In the genomic region with DNA sequence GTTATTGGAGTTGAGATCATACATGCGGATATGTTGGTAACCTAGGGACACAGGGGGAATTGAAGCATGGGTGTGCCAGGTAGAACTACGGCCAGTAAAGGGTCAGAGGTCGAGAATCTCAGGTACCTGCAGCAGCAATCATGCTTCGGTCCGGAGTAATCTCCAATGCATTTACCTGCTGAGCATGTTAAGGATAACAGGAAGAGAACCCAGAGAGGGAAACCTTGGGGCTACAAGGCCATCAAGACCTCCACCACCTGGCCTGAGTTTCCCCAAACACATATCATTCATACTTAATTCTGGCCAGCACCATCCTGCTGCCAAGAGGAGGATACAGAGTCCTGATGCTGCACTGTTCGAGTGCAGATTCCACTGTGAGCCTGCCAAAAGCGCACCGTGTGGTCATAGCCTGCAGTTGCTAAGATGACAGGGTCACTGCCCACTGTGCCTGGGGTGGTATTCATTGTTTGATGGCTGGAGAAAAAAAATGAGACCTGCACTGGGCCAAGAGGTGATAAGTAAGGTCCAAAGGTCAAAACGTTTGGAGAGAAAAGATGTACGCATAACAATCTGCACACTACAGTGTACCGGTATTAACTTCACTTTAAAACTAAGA, we compare ENCODE assay signal across 8 mouse cellular contexts. TPM values are rescaled to one million over a fixed set of nuclear protein-coding genes. Genes with fewer than 3 reads are reported as not detected.
A peak's percentile ranks its signal among the peaks of the same experiment; 100 is the strongest.
DNase-seq lines count a peak whose midpoint lies in the region; ATAC-seq lines count a peak whose summit lies in the region.

No protein-coding gene starts in this region.

- H3K4me1 ChIP-seq in embryonic facial prominence, embryonic 14.5 days (ENCODE audit: control insufficient read depth, insufficient read depth, low read length): peaks cover 7% of the 10 kb centered on the region
- peaks cover 22% of the 10 kb centered on the region for H3K4me1 ChIP-seq in midbrain, embryonic 15.5 days

- ATAC-seq in embryonic facial prominence, embryonic 14.5 days (ENCODE audit: low read depth): no peak
- ATAC-seq in midbrain, embryonic 15.5 days (replicated peaks): peak; percentile 37
- ATAC-seq in monocyte, adult 5-6 weeks (replicated peaks; ENCODE audit: insufficient number of reproducible peaks, low FRiP score, low TSS enrichment, poor library complexity, severe bottlenecking): no peak

- H3K9me3 ChIP-seq in embryonic facial prominence, embryonic 14.5 days (ENCODE audit: control insufficient read depth, low read length): no peaks in the 10 kb centered on the region
- no peaks in the 10 kb centered on the region for H3K9me3 ChIP-seq in midbrain, embryonic 15.5 days

- H3K36me3 ChIP-seq in embryonic facial prominence, embryonic 14.5 days (ENCODE audit: control insufficient read depth, insufficient read depth, low read length): peaks cover 40% of the 10 kb centered on the region
- H3K36me3 ChIP-seq in midbrain, embryonic 15.5 days (replicated peaks): peaks cover 18% of the 10 kb centered on the region

- DNase-seq in thymus, postnatal 4 days: peak; percentile 37
- no peak for DNase-seq in thymus, postnatal 36 days
- DNase-seq in embryonic facial prominence, embryonic 14.5 days (ENCODE audit: low spot score): no peak
- peak; percentile 46 for DNase-seq in kidney, adult 9 months
- no peak for DNase-seq in ovary, adult 18-20 months (ENCODE audit: low spot score)
- no peak for DNase-seq in gastrocnemius, postnatal 10 days

- WGBS in embryonic facial prominence, embryonic 14.5 days: 52% methylated on average over 11 of the region's 11 CpGs
- WGBS in midbrain, embryonic 15.5 days: 51% methylated on average over 11 of the region's 11 CpGs

- H3K27ac ChIP-seq in embryonic facial prominence, embryonic 14.5 days (replicated peaks; ENCODE audit: low read depth, low read length): peak overlapping the region; percentile 91
- H3K27ac ChIP-seq in midbrain, embryonic 15.5 days: peak overlapping the region; percentile 95

- peak overlapping the region; percentile 87 for H3K4me2 ChIP-seq in embryonic facial prominence, embryonic 14.5 days (ENCODE audit: low read depth, low read length)
- H3K4me2 ChIP-seq in midbrain, embryonic 15.5 days: peak overlapping the region; percentile 54

- peak overlapping the region; percentile 83 for H3K4me3 ChIP-seq in embryonic facial prominence, embryonic 14.5 days (ENCODE audit: low read depth, low read length)
- H3K4me3 ChIP-seq in midbrain, embryonic 15.5 days: peak overlapping the region; percentile 61

- H3K27me3 ChIP-seq in embryonic facial prominence, embryonic 14.5 days (replicated peaks; ENCODE audit: control insufficient read depth, insufficient read depth, low read length): no peaks in the 10 kb centered on the region
- H3K27me3 ChIP-seq in midbrain, embryonic 15.5 days (replicated peaks): no peaks in the 10 kb centered on the region

- H3K9ac ChIP-seq in embryonic facial prominence, embryonic 14.5 days (ENCODE audit: low read depth, low read length): peak overlapping the region; percentile 92
- H3K9ac ChIP-seq in midbrain, embryonic 15.5 days: peak overlapping the region; percentile 68

RNA-seq across cellular contexts. Expression of a gene that starts 0.8 kb away (rescaled TPM):
- 21.7 and 23.7 TPM in 2 replicates for polyA plus RNA-seq in embryonic facial prominence, embryonic 14.5 days (2014; fragmentation: Nextera tagmentation; extraction: Ambion mirVana)
- 40.6 and 43.7 TPM in 2 replicates for polyA plus RNA-seq in midbrain, embryonic 15.5 days (2015; fragmentation: Nextera tagmentation; extraction: Ambion mirVana)
- total RNA-seq in gastrocnemius, postnatal 10 days (2021): 10 to 100 TPM; 10.8 to 12.1 TPM
- 8.4 to 19.3 TPM (median 11.2 TPM) in 3 replicates for total RNA-seq in monocyte, adult 5-6 weeks (2017)

RNA-seq across cellular contexts. Expression of a gene that starts 4.4 kb away (rescaled TPM):
- polyA plus RNA-seq in embryonic facial prominence, embryonic 14.5 days (2014; fragmentation: Nextera tagmentation; extraction: Ambion mirVana): 1.5 and 2.0 TPM in 2 replicates
- 0.23 and 0.28 TPM in 2 replicates for polyA plus RNA-seq in midbrain, embryonic 15.5 days (2015; fragmentation: Nextera tagmentation; extraction: Ambion mirVana)
- under 1 TPM; 0.65 to 0.73 TPM for total RNA-seq in gastrocnemius, postnatal 10 days (2021)
- 1.3 TPM in 1 of 3 replicates, not detected in the others for total RNA-seq in monocyte, adult 5-6 weeks (2017)

RNA-seq across cellular contexts. Expression of a gene that starts 7.9 kb away (rescaled TPM):
- 57.7 and 58.5 TPM in 2 replicates for polyA plus RNA-seq in embryonic facial prominence, embryonic 14.5 days (2014; fragmentation: Nextera tagmentation; extraction: Ambion mirVana)
- 63.7 and 67.1 TPM in 2 replicates for polyA plus RNA-seq in midbrain, embryonic 15.5 days (2015; fragmentation: Nextera tagmentation; extraction: Ambion mirVana)
- 10 to 100 TPM; 34.1 to 39.2 TPM for total RNA-seq in gastrocnemius, postnatal 10 days (2021)
- total RNA-seq in monocyte, adult 5-6 weeks (2017): 8.4 to 10.1 TPM (median 9.1 TPM) in 3 replicates

RNA-seq across cellular contexts. Expression of a gene that starts 8.0 kb away (rescaled TPM):
- polyA plus RNA-seq in embryonic facial prominence, embryonic 14.5 days (2014; fragmentation: Nextera tagmentation; extraction: Ambion mirVana): 13.3 and 18.6 TPM in 2 replicates
- polyA plus RNA-seq in midbrain, embryonic 15.5 days (2015; fragmentation: Nextera tagmentation; extraction: Ambion mirVana): 53.1 and 55.6 TPM in 2 replicates
- 10 to 100 TPM; 10.8 to 17.3 TPM for total RNA-seq in gastrocnemius, postnatal 10 days (2021)
- 26.9 to 32.5 TPM (median 29.5 TPM) in 3 replicates for total RNA-seq in monocyte, adult 5-6 weeks (2017)

RNA-seq across cellular contexts. Expression of a gene that starts 10.3 kb away (rescaled TPM):
- 2.9 and 3.7 TPM in 2 replicates for polyA plus RNA-seq in embryonic facial prominence, embryonic 14.5 days (2014; fragmentation: Nextera tagmentation; extraction: Ambion mirVana)
- 50.3 and 52.9 TPM in 2 replicates for polyA plus RNA-seq in midbrain, embryonic 15.5 days (2015; fragmentation: Nextera tagmentation; extraction: Ambion mirVana)
- total RNA-seq in gastrocnemius, postnatal 10 days (2021): under 1 TPM; 0.56 to 0.68 TPM
- not detected in 3 replicates for total RNA-seq in monocyte, adult 5-6 weeks (2017)

Comparison
In these comparisons a context has a peak if more than half of its experiments do, and no peak if none do; other contexts are left out.
1. DNase-seq: peak in thymus, postnatal 4 days (single experiment) and kidney, adult 9 months (single experiment); none in thymus, postnatal 36 days (0 of 2), embryonic facial prominence, embryonic 14.5 days (single experiment), ovary, adult 18-20 months (single experiment) and gastrocnemius, postnatal 10 days (single experiment).